Mouse (Mus musculus): ENCODE results near the gene Slc12a4.

GRCm38 (mm10) chr8:105897801-105898480 lies 68.0 kb downstream of the Slc12a4 start:
- TF ChIP-seq POLR2A (IDR thresholded peaks at IDR 0.05; ENCODE audit: extremely low read depth, insufficient read depth, low read length), result no peak
- no peak for TF ChIP-seq CTCF (IDR thresholded peaks at IDR 0.05; ENCODE audit: extremely low read depth, insufficient read depth, low read length)

Data from cortical plate, adult 2 months (tissue).